Mouse (Mus musculus) forebrain, embryonic 14.5 days (tissue): ENCODE measurements around the gene Ifna9. TPM values are rescaled to one million over a fixed set of nuclear protein-coding genes. Genes with fewer than 3 reads are reported as not detected.

Experiments
- ATAC-seq: fragments of 200-750 bp; cut with Nextera tagmentation; 2 replicates; pipeline ENCODE4 v1.8.0; 2017; ENCODE audit warnings: mild to moderate bottlenecking, moderate library complexity
- DNase-seq: peaks from one replicate; pipeline ENCODE4 v3.0.0-alpha.2; 2015; ENCODE audit warnings: low spot score
- H3K27ac ChIP-seq: fragments of 300-500 bp; sonication (generic); 2 replicates; pipeline ENCODE4 v1.5.1; 2014; ENCODE audit warnings: low read depth, mild to moderate bottlenecking, control low read depth, low read length, moderate library complexity
- H3K27me3 ChIP-seq: fragments of 300-500 bp; sonication (generic); replicated peaks from 2 replicates; pipeline ENCODE4 v1.6.1; 2014; ENCODE audit warnings: low read length, control low read depth, mixed read lengths; ENCODE audit not compliant: control insufficient read depth, insufficient read depth
- H3K36me3 ChIP-seq: fragments of 300-500 bp; sonication (generic); 2 replicates; pipeline ENCODE4 v1.6.1; 2014; ENCODE audit warnings: low read length, control low read depth; ENCODE audit not compliant: control insufficient read depth, insufficient read depth
- H3K4me1 ChIP-seq: fragments of 300-500 bp; sonication (generic); 2 replicates; pipeline ENCODE4 v1.6.1; 2014; ENCODE audit warnings: antibody characterized with exemption, low read length, control low read depth; ENCODE audit not compliant: control insufficient read depth, insufficient read depth
- H3K4me2 ChIP-seq: fragments of 300-500 bp; sonication (generic); 2 replicates; pipeline ENCODE4 v1.6.1; 2014; ENCODE audit warnings: mild to moderate bottlenecking, control low read depth, low read length
- H3K4me3 ChIP-seq: fragments of 300-500 bp; sonication (generic); 2 replicates; pipeline ENCODE4 v1.5.1; 2014; ENCODE audit warnings: low read depth, low read length, control low read depth
- H3K9ac ChIP-seq: fragments of 300-500 bp; sonication (generic); 2 replicates; pipeline ENCODE4 v1.6.1; 2014; ENCODE audit warnings: mild to moderate bottlenecking, low read length, control low read depth, moderate library complexity
- H3K9me3 ChIP-seq: fragments of 300-500 bp; sonication (generic); replicated peaks from 2 replicates; pipeline ENCODE4 v1.6.1; 2016; ENCODE audit warnings: low read length, control low read depth, mixed read lengths; ENCODE audit not compliant: control insufficient read depth
- WGBS: fragments of 180-500 bp; shearing (Covaris S2); extraction: QIAGEN DNeasy Blood & Tissue Kit; methylation state at CpG from one replicate; pipeline ENCODE4 v1.1.7; 2014; 5-methylcytosine and 5-hydroxymethylcytosine counted together
- polyA plus RNA-seq: library from polyadenylated mRNA; unstranded; fragments of >200 nt; fragmentation: Nextera tagmentation; extraction: Ambion mirVana; gene quantifications from 2 replicates; pipeline ENCODE4 v1.2.1, GENCODE M21; 2014

The Ifna9 gene
- polyA plus RNA-seq, 1 experiment from 2014 or later, result not detected

GRCm38 (mm10) chr4:88550161-88550945, 41.8 kb downstream of the Ifna9 start:
- ATAC-seq, result peak; percentile 80
- 31% methylated on average over 22 of the region's 22 CpGs for whole genome bisulfite sequencing
- H3K27me3 ChIP-seq, result no peaks in the 10 kb centered on the region
- peak; percentile 75 for DNase-seq
- H3K4me3 ChIP-seq, result 0 out of 2 replicates have a peak overlapping the region, but pooled peaks have one; percentile 12
- H3K9ac ChIP-seq, result no peak overlapping the region
- H3K27ac ChIP-seq, result no peak overlapping the region
- H3K9me3 ChIP-seq, result no peaks in the 10 kb centered on the region
- no peaks in the 10 kb centered on the region for H3K4me1 ChIP-seq
- peak overlapping the region; percentile 42 for H3K4me2 ChIP-seq
- H3K36me3 ChIP-seq, result no peaks in the 10 kb centered on the region

DNA sequence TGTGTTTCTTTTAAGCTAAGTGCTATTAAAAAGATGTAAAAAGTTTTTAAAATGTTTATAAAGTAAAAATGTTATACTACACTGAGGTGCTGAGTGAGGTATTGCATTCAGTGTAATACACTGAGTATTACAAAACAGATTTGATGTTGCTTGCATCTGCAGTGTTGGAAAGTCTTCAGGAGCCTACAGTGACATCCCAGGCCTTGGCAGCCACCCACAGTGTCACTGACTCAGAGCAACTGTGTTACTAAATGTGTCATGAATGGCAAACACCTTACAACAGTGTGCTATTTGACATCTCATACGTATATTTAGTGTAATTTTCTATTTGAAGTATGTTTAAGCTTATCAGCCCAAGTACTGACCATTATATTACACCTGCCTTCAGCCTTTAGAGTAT, 44.2 kb downstream of the Ifna9 start:
- ATAC-seq (no peak), DNase-seq (no peak)
- H3K4me1 ChIP-seq, result no peaks in the 10 kb centered on the region
- no peak overlapping the region for H3K9ac ChIP-seq
- H3K27me3 ChIP-seq, result no peaks in the 10 kb centered on the region
- WGBS, result 79% methylated on average over 1 of the region's 1 CpGs
- no peak overlapping the region for H3K4me3 ChIP-seq
- H3K9me3 ChIP-seq, result no peaks in the 10 kb centered on the region
- no peak overlapping the region for H3K27ac ChIP-seq
- H3K36me3 ChIP-seq, result no peaks in the 10 kb centered on the region
- H3K4me2 ChIP-seq, result no peak overlapping the region

DNA sequence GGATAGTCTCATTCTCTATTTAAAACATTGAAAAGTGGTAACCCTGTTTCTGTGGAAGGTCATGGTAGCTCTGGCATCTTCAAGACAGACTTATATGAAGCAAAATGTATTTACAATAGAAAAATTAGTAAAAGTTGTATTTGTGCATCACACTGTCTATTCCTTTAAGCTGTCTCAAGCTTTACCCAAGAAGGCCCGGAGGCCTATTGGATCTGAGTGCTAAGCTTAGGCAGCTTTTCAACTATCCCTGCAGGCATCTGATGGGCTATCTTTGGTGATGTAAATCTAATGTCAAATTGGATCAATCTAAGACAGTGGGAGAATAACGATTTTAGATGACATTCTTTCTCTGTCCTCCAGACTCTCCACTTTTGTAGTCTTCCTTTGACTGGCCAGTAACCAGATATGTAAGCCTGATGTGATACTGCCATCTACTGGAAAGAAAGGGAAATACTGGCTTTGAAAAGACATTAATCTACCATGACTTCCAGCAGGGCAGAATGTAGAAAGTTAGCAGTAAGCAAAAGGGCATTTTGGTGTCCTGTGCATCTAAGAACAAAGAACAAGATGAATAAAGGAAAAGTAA, 48.4 kb downstream of the Ifna9 start:
- 44% methylated on average over 2 of the region's 2 CpGs for WGBS

More for the DNA sequence above, 48.4 kb downstream of the Ifna9 start:
- Histone ChIP-seq H3K36me3 (no peaks in the 10 kb centered on the region), H3K9me3 (no peaks in the 10 kb centered on the region), H3K9ac (no peak overlapping the region), H3K4me1 (no peaks in the 10 kb centered on the region), H3K4me3 (no peak overlapping the region), H3K27ac (no peak overlapping the region), H3K4me2 (no peak overlapping the region), H3K27me3 (no peaks in the 10 kb centered on the region)
- DNase-seq (peak; percentile 87), ATAC-seq (peak; percentile 82)

Other genes with a start within 250 kb of the Ifna9 start
- 3.6 and 4.0 TPM in 2 replicates for gene Hacd4, start 153.5 kb downstream of the Ifna9 start, polyA plus RNA-seq
- gene Ifnb1, start 69.6 kb downstream of the Ifna9 start, polyA plus RNA-seq, result not detected in 2 replicates
- not detected in 2 replicates for gene Ifna15, start 34.1 kb downstream of the Ifna9 start, polyA plus RNA-seq
- gene Ifna14, start 20.6 kb downstream of the Ifna9 start, polyA plus RNA-seq, result not detected in 2 replicates
- not detected in 2 replicates for gene Ifna12, start 11.0 kb upstream of the Ifna9 start, polyA plus RNA-seq
- not detected in 2 replicates for gene C87499, start 42.0 kb upstream of the Ifna9 start, polyA plus RNA-seq
- not detected in 2 replicates for gene Ifna13, start 52.1 kb upstream of the Ifna9 start, polyA plus RNA-seq
- gene Ifna16, start 84.5 kb upstream of the Ifna9 start, polyA plus RNA-seq, result not detected in 2 replicates
- gene Ifna2, start 91.5 kb upstream of the Ifna9 start, polyA plus RNA-seq, result not detected in 2 replicates
- not detected in 2 replicates for gene Ifnab, start 99.0 kb upstream of the Ifna9 start, polyA plus RNA-seq
- gene Gm26566, start 129.4 kb upstream of the Ifna9 start, polyA plus RNA-seq, result 2.0 and 2.3 TPM in 2 replicates
- gene Klhl9, start 130.1 kb upstream of the Ifna9 start, polyA plus RNA-seq, result 145 and 154 TPM in 2 replicates
- gene Gm13271, start 162.5 kb upstream of the Ifna9 start, polyA plus RNA-seq, result not detected in 2 replicates
- not detected in 2 replicates for gene Gm13283, start 167.7 kb upstream of the Ifna9 start, polyA plus RNA-seq
- gene Gm13290, start 181.4 kb upstream of the Ifna9 start, polyA plus RNA-seq, result not detected in 2 replicates
- gene Gm13289, start 184.5 kb upstream of the Ifna9 start, polyA plus RNA-seq, result not detected in 2 replicates
- not detected in 2 replicates for gene Gm13272, start 187.5 kb upstream of the Ifna9 start, polyA plus RNA-seq
- gene Ifnz, start 189.7 kb upstream of the Ifna9 start, polyA plus RNA-seq, result not detected in 2 replicates
- gene Gm13276, start 193.3 kb upstream of the Ifna9 start, polyA plus RNA-seq, result not detected in 2 replicates
- not detected in 2 replicates for gene Gm13277, start 196.2 kb upstream of the Ifna9 start, polyA plus RNA-seq
- gene Gm13278, start 199.2 kb upstream of the Ifna9 start, polyA plus RNA-seq, result not detected in 2 replicates
- gene Gm13275, start 202.1 kb upstream of the Ifna9 start, polyA plus RNA-seq, result not detected in 2 replicates
- not detected in 2 replicates for gene Gm13279, start 205.0 kb upstream of the Ifna9 start, polyA plus RNA-seq
- gene Gm13285, start 207.3 kb upstream of the Ifna9 start, polyA plus RNA-seq, result 0.13 and 0.17 TPM in 2 replicates
- not detected in 2 replicates for gene Gm13287, start 210.9 kb upstream of the Ifna9 start, polyA plus RNA-seq
- gene Gm13288, start 213.1 kb upstream of the Ifna9 start, polyA plus RNA-seq, result not detected in 2 replicates
- gene Ifna7, start 223.8 kb upstream of the Ifna9 start, polyA plus RNA-seq, result not detected in 2 replicates
- not detected in 2 replicates for gene Ifna11, start 227.6 kb upstream of the Ifna9 start, polyA plus RNA-seq
- not detected in 2 replicates for gene Ifna6, start 235.0 kb upstream of the Ifna9 start, polyA plus RNA-seq
- not detected in 2 replicates for gene Ifna5, start 243.1 kb upstream of the Ifna9 start, polyA plus RNA-seq
- gene Ifna4, start 249.5 kb upstream of the Ifna9 start, polyA plus RNA-seq, result not detected in 2 replicates